Mouse (Mus musculus) CD4-positive helper T cell, adult 2 months (primary cell): ENCODE measurements around the gene Dusp16.

Experiments used
- DNase-seq: peaks from one replicate; pipeline ENCODE4 v3.0.0-alpha.2; 2012; ENCODE audit warnings: low read depth, missing footprints, low spot score

Dusp16 gene

GRCm38 (mm10) chr6:134793046-134793806, 801 bp upstream of the Dusp16 start:
- DNase-seq = no peak

GRCm38 (mm10) chr6:134791251-134792118, 940 bp downstream of the Dusp16 start:
- DNase-seq = peak; percentile 70

DNA sequence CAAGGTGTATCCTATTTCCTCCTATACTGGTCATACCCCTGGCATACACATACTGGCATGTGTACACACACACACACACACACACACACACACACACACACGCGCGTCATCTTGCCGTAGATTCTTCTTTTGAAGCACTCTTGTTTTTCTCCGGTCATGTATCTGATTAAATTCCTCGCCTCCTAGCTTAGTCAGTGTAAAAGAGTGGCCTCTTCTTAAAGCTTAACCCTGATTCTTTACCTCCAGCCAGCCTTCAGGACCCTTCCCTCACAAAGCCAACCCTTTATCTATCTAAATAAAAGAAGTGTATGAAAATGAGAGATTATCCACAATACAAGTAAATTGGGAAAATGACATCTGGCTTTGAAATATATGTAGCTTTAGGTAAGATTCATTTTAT, 3.3 kb downstream of the Dusp16 start:
- DNase-seq = no peak

GRCm38 (mm10) chr6:134786426-134786825, 6.0 kb downstream of the Dusp16 start:
- no peak for DNase-seq

DNA sequence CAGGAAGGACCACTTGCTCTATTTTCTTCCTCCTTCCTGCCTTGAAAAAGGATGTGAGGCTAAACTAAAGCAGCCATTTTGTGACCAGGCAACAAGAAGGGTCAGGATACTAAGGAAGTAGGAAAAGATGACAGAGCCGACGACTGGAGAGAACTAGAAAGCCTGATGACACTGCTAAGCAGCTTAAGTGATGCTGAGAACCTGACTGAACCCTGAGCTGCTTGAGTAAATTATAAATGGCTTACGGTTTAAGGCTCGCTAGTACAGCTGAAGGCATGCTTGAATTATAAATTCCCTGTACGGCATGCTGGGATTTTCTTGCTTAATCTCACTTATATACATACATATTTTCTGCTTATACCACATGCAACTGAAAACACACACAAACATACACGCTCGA, 9.5 kb downstream of the Dusp16 start:
- no peak for DNase-seq

- DNase-seq = no peak
These were observed 10.9 kb downstream of the Dusp16 start for GRCm38 (mm10) chr6:134781494-134781913.

DNA sequence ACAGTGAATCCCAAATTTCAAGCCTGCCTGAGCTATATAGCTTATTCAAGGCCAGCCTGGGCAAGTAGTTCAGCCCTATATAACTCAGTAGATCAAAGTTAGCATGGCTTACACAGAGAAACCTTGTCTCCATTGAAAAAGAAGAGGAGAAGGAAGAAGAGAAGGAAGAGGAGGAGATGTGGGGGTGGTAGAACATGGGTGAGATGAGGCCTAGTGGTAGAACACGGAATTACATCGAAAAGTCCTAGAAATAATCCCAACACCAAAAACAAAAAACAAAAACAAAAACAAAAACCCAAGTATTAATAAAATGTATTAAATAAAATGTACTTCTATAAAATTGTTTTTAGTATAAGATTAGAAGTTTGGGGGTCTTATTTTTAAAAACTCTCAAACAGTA, 12.4 kb downstream of the Dusp16 start:
- DNase-seq = peak; percentile 28

- no peak for DNase-seq
These were observed 18.5 kb downstream of the Dusp16 start for GRCm38 (mm10) chr6:134773961-134774360.

- DNase-seq = no peak
These were observed 19.0 kb downstream of the Dusp16 start for GRCm38 (mm10) chr6:134773292-134773893.

DNA sequence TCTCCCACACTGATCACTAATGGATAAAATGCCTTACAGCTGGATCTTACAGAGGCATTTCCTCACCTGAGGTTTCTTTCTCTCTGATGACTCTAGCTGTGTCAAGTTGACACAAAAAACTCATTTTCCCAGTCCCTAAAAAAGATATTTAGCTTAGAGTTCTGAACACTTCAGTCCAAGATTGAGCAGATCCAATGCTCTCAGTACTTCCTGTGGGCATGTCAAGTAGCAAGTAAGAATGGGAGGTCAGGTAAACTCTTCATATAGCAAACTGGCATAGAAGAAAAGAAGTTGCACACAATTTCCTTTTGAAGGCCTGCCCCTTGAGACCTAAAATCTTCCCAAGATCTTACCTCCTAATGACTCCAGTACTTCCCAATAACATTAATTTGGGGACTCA, 22.1 kb downstream of the Dusp16 start:
- no peak for DNase-seq

GRCm38 (mm10) chr6:134764441-134765061, 27.9 kb downstream of the Dusp16 start:
- DNase-seq = no peak

- no peak for DNase-seq
These were observed 29.0 kb downstream of the Dusp16 start for GRCm38 (mm10) chr6:134763436-134763835.

GRCm38 (mm10) chr6:134761808-134762207, 30.6 kb downstream of the Dusp16 start:
- no peak for DNase-seq

GRCm38 (mm10) chr6:134760926-134761544, 31.4 kb downstream of the Dusp16 start:
- DNase-seq = no peak

- no peak for DNase-seq
These were observed 36.4 kb downstream of the Dusp16 start for GRCm38 (mm10) chr6:134756058-134756457.

DNA sequence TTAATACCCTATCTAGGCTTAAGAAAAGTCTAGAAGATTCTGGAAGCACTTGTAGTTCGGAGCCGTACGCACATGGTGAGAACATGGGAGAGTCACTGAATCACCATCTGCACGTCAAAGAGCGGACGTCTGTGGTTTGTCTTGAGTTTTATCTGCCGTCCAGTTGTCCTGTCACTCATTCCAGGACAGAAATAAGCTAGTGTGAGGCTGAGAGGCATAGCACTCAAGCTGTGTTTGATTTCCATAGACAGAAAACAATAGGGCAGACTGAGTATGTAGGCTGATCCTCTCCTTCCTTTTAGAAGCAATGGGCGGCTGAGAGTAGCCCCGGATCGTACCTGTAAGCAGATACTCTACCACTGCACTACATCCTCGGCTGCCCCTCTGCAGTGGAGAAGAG, 38.6 kb downstream of the Dusp16 start:
- DNase-seq = no peak

DNA sequence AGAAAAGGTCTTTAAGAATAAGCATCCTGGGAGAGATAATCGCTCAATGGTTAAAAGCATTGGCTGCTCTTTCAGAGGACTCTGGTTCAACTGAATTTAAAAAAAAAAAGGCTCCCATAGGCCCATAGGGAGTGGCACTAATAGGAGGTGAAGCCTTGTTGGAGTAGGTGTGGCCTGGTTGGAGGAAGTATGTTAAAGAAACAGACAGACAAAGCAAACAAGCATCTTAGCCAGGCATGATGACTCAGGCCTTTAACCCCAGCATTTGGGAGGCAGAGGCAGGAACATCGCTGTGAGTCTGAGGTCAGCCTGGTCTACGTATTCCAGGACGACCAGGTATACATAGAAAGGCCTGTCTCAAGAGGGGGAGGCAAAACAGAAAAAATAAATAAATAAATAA, 39.0 kb downstream of the Dusp16 start:
- DNase-seq = no peak

DNA sequence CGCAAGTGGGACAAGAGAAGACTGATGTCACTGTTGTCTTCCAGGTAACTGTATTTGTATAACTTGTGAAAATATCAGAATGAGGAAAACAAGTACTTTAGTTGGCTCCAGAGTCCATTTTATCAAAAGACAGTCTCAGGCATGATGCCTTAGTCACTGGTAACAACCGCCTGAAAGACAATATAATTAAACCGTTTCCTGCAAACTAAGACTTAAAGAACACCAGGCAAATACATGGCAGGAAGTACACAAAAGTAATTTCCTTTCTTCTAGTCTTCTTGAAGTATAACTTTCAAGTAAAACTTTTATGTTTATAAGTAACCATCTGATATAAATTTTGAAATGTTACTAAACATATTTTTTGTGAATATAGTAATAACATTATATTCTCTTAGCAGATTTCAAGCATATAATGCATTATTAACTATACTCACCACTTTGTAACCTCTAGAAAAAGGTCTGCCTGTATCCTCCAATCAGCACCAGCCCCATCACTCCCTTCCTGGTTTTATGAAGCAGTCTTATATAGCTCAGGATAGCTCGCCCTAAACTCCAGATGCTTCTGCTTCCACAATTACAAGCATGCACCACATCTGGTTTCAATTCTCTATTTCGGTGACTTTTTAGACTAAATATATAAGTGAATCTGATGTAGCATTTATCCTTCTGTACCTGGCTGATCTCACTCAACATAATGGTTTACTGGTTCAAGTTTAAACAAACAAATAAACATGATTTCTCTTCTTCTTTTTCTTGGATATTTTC, 40.4 kb downstream of the Dusp16 start:
- DNase-seq = no peak

DNA sequence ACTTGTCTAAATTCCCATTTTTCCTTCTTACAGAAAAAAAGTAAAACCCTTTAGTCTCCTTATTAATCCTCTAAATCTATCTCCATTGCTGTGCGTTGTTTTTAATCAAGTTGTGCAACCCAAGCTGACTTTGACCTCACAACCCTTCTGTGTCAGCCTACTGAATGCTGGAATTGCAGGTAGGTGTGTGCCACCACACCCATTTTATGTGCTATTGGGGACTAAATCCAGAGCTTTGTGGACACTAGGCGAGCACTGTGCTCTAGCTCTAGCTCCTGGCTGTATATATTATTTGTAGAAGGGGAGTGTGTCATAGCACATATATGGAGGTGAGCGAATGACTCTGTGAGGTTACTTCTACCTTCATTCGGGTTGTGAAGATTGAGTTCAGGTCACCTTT, 41.3 kb downstream of the Dusp16 start:
- DNase-seq = no peak

DNA sequence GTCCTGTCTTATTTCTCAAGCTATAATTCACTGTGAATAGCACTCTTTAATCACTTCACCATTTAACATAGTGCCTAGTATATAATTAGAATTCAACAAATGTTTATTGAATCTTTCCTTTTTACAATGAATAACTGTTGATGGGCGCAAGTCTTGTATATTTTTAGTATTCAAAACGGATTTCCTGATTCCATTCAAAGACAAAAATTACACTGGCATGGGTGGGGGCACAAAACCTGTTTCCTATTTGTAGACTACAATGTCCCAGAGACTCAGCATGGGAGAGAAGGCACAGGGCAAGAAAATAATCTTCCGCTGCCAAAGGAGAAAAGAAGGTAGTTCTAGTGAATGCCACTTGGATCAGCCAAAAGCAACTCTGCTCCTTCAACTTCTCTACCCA, 44.3 kb downstream of the Dusp16 start:
- no peak for DNase-seq

GRCm38 (mm10) chr6:134745876-134746275, 46.5 kb downstream of the Dusp16 start:
- DNase-seq = no peak
